Mouse (Mus musculus) hindbrain, embryonic 16.5 days (tissue): ENCODE results near the gene Nup153. TPM values are rescaled to one million over a fixed set of nuclear protein-coding genes. Genes with fewer than 3 reads are reported as not detected.

Source experiments
- ATAC-seq: fragments of 200-750 bp; cut with Nextera tagmentation; 2 replicates; pipeline ENCODE4 v1.8.0; 2017; ENCODE audit warnings: moderate TSS enrichment, moderate library complexity
- H3K27ac ChIP-seq: fragments of 300-500 bp; sonication (generic); 2 replicates; pipeline ENCODE4 v1.5.1; 2014; ENCODE audit warnings: low read depth, mild to moderate bottlenecking, control low read depth, low read length, moderate library complexity
- H3K27me3 ChIP-seq: fragments of 300-500 bp; sonication (generic); replicated peaks from 2 replicates; pipeline ENCODE4 v1.6.1; 2014; ENCODE audit warnings: low read length; ENCODE audit not compliant: control insufficient read depth, insufficient read depth
- H3K36me3 ChIP-seq: fragments of 300-500 bp; sonication (generic); 2 replicates; pipeline ENCODE4 v1.6.1; 2014; ENCODE audit warnings: mild to moderate bottlenecking, low read length, moderate library complexity, mixed read lengths; ENCODE audit not compliant: control insufficient read depth, insufficient read depth
- H3K4me1 ChIP-seq: fragments of 300-500 bp; sonication (generic); 2 replicates; pipeline ENCODE4 v1.6.1; 2014; ENCODE audit warnings: low read depth, low read length; ENCODE audit not compliant: control insufficient read depth, insufficient read depth
- H3K4me2 ChIP-seq: fragments of 300-500 bp; sonication (generic); 2 replicates; pipeline ENCODE4 v1.6.1; 2014; ENCODE audit warnings: mild to moderate bottlenecking, low read length, control low read depth, moderate library complexity
- H3K4me3 ChIP-seq: fragments of 300-500 bp; sonication (generic); 2 replicates; pipeline ENCODE4 v1.5.1; 2014; ENCODE audit warnings: mild to moderate bottlenecking, low read length, control low read depth, moderate library complexity
- H3K9ac ChIP-seq: fragments of 300-500 bp; sonication (generic); 2 replicates; pipeline ENCODE4 v1.6.1; 2014; ENCODE audit warnings: low read depth, mild to moderate bottlenecking, control low read depth, low read length, moderate library complexity
- H3K9me3 ChIP-seq: fragments of 300-500 bp; sonication (generic); 2 replicates; pipeline ENCODE4 v1.6.1; 2014; ENCODE audit warnings: mild to moderate bottlenecking, low read length, moderate library complexity; ENCODE audit not compliant: control insufficient read depth
- WGBS: fragments of 180-500 bp; shearing (Covaris S2); extraction: QIAGEN DNeasy Blood & Tissue Kit; methylation state at CpG from one replicate; pipeline ENCODE4 v1.1.7; 2014; 5-methylcytosine and 5-hydroxymethylcytosine counted together
- polyA plus RNA-seq: library from polyadenylated mRNA; unstranded; fragments of >200 nt; fragmentation: Nextera tagmentation; extraction: Ambion mirVana; gene quantifications from 2 replicates; pipeline ENCODE4 v1.2.1, GENCODE M21; 2015

Gene Nup153
- polyA plus RNA-seq, 1 experiment from 2014 or later = 15.3 TPM

DNA sequence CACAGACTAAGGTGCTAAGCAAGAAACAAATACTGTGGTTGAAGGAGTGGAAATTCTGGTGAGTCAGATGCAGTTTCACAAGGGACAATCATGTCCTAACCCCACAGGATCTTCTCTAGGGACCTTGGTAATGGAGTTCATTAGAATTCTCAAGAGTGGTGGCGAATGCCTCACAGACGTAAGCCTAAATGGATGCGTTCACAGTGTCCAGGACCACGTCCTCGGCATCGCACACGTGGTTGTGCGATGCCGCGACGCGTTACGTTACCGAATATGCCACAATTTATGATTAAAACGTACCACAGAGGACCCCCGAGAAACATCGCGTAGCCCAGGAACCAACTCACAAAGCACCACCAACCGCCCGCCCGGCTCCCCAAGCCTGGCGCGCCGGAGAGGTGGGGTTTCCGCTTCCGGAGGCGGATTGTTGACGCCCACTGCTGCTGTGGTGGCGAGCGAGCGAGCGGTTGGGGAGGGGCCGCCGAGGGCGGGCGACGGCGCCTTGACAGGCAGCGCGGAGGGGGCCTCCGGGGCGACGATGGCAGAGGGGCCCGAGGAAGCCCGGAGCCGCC is 58.6 kb downstream of the Nup153 start, which contains the start of gene Fam8a1:
Gene Fam8a1 (plus strand): TSS at position 475 of the 572 bp plus-strand sequence.
- Histone ChIP-seq H3K4me2 (peak within 1 kb of the TSS; percentile 81), H3K4me3 (peak within 1 kb of the TSS; percentile 82), H3K9ac (peak within 1 kb of the TSS; percentile 95), H3K27ac (peak within 1 kb of the TSS; percentile 87), H3K36me3 (peaks cover 16% of the 10 kb centered on the region), H3K27me3 (0 out of 2 replicates have a peak, but pooled peaks cover 2% of the 10 kb centered on the region), H3K4me1 (peaks cover 9% of the 10 kb centered on the region), H3K9me3 (no peaks in the 10 kb centered on the region)
- ATAC-seq = peak; percentile 97
- WGBS = under 1% methylated on average over 40 of the region's 46 CpGs

- ATAC-seq = peak; percentile 74; the same call in 1 of the 2 replicates
- Histone ChIP-seq H3K9me3 (no peaks in the 10 kb centered on the region), H3K27me3 (peaks cover 2% of the 10 kb centered on the region; the same call in 1 of the 2 replicates), H3K4me3 (no peak overlapping the region), H3K4me2 (no peak overlapping the region), H3K27ac (no peak overlapping the region), H3K36me3 (no peaks in the 10 kb centered on the region), H3K4me1 (no peaks in the 10 kb centered on the region), H3K9ac (no peak overlapping the region)
- WGBS = 30% methylated on average over 4 of the region's 4 CpGs
Measured at GRCm38 (mm10) chr13:46663461-46663964, 64.2 kb downstream of the Nup153 start.

GRCm38 (mm10) chr13:46659211-46659610 is 68.5 kb downstream of the Nup153 start:
- H3K36me3 ChIP-seq = no peaks in the 10 kb centered on the region
- no peak overlapping the region for H3K27ac ChIP-seq
- no peak for ATAC-seq
- H3K4me2 ChIP-seq = no peak overlapping the region
- no peak overlapping the region for H3K9ac ChIP-seq
- H3K4me1 ChIP-seq = no peaks in the 10 kb centered on the region
- no peak overlapping the region for H3K4me3 ChIP-seq
- H3K27me3 ChIP-seq = no peaks in the 10 kb centered on the region; the same call in 1 of the 2 replicates
- WGBS = 91% methylated on average over 5 of the region's 5 CpGs
- no peaks in the 10 kb centered on the region for H3K9me3 ChIP-seq

DNA sequence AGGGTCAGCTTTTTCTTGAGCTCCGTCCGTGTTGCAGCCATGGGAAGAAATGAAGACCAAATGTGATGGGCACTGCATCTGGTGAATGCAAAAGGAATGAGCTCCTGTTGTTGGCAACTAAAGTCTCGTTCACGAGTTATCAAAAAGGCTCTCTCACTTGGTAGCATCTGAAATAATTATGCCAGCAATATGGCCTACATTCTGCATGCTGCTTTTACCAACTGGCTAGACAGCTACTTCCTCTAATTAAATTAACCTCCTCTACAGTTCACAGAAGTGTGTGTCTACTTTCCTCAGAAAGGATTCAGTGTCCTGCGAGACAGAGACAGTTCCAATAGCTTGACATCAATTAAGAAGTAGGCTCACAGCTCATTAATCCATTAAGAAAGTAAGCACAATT is 73.2 kb downstream of the Nup153 start:
- H3K9me3 ChIP-seq = no peaks in the 10 kb centered on the region; the same call in 1 of the 2 replicates
- no peaks in the 10 kb centered on the region for H3K36me3 ChIP-seq
- WGBS = 74% methylated on average over 5 of the region's 5 CpGs
- H3K27ac ChIP-seq = no peak overlapping the region
- H3K4me3 ChIP-seq = no peak overlapping the region
- no peak for ATAC-seq
- H3K27me3 ChIP-seq = no peaks in the 10 kb centered on the region
- H3K9ac ChIP-seq = no peak overlapping the region
- H3K4me2 ChIP-seq = no peak overlapping the region
- no peaks in the 10 kb centered on the region for H3K4me1 ChIP-seq

GRCm38 (mm10) chr13:46653671-46654070 is 74.1 kb downstream of the Nup153 start:
- Histone ChIP-seq H3K9ac (no peak overlapping the region), H3K36me3 (no peaks in the 10 kb centered on the region), H3K4me2 (no peak overlapping the region), H3K27ac (no peak overlapping the region), H3K4me1 (no peaks in the 10 kb centered on the region), H3K27me3 (no peaks in the 10 kb centered on the region), H3K9me3 (no peaks in the 10 kb centered on the region; the same call in 1 of the 2 replicates), H3K4me3 (no peak overlapping the region)
- WGBS = 58% methylated on average over 4 of the region's 4 CpGs
- ATAC-seq = no peak

GRCm38 (mm10) chr13:46652671-46653070 is 75.1 kb downstream of the Nup153 start:
- H3K4me3 ChIP-seq = no peak overlapping the region
- no peaks in the 10 kb centered on the region for H3K27me3 ChIP-seq
- ATAC-seq = no peak
- no peaks in the 10 kb centered on the region for H3K36me3 ChIP-seq
- no peaks in the 10 kb centered on the region; the same call in 1 of the 2 replicates for H3K9me3 ChIP-seq
- no peak overlapping the region for H3K4me2 ChIP-seq
- H3K27ac ChIP-seq = no peak overlapping the region
- no peak overlapping the region for H3K9ac ChIP-seq
- no peaks in the 10 kb centered on the region for H3K4me1 ChIP-seq
- WGBS = 87% methylated on average over 7 of the region's 7 CpGs

- Histone ChIP-seq H3K4me1 (no peaks in the 10 kb centered on the region), H3K4me3 (no peak overlapping the region), H3K4me2 (no peak overlapping the region), H3K27ac (no peak overlapping the region), H3K9ac (no peak overlapping the region), H3K9me3 (no peaks in the 10 kb centered on the region; the same call in 1 of the 2 replicates), H3K36me3 (no peaks in the 10 kb centered on the region), H3K27me3 (no peaks in the 10 kb centered on the region)
- 87% methylated on average over 7 of the region's 7 CpGs for WGBS
- no peak for ATAC-seq
Measured at GRCm38 (mm10) chr13:46651853-46652252, 75.9 kb downstream of the Nup153 start.

DNA sequence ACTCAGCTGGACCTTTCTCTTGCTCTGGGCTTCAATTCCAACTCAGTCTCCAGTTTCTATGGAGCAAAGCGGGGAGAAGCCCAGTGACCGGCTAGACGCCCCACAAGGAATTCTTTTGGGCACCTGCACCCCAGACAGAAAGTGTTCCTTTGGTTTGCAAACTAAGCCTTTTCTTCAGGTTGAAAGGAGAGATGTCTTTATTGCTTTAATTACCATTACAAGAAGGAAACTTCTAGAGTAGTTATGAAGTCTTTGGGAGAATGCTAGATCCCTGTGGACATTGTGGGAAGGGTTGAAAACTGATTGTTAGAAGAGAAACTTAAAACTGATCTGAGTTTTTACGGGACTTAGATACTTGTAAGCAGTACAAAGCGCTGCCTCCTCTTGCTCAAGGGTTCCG is 82.3 kb downstream of the Nup153 start:
- Histone ChIP-seq H3K4me2 (no peak overlapping the region), H3K27ac (no peak overlapping the region), H3K36me3 (no peaks in the 10 kb centered on the region), H3K27me3 (no peaks in the 10 kb centered on the region), H3K9me3 (peaks cover 3% of the 10 kb centered on the region), H3K4me1 (no peaks in the 10 kb centered on the region), H3K4me3 (no peak overlapping the region), H3K9ac (no peak overlapping the region)
- 75% methylated on average over 6 of the region's 6 CpGs for WGBS
- no peak for ATAC-seq

DNA sequence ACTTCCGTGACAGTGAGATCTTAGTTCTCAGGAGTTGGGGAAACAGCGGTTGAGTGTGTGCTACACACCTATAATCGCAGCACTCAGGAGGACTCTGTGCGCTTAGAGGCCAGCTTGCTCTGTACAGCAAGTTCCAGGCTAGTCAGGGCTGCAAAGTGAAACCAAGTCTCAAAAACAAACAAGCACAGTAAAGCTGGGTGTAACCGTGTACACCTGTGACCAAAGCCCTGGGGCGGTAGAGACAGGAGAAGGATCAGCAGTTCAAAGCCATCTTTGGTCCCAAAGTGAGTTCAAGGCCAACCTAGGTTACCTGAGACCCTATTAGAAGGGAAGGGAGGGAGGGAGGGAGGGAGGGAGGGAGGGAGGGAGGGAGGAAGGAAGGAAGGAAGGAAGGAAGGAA is 83.6 kb downstream of the Nup153 start:
- WGBS = 93% methylated on average over 6 of the region's 6 CpGs
- H3K4me3 ChIP-seq = no peak overlapping the region

More for the DNA sequence above, 83.6 kb downstream of the Nup153 start:
- Histone ChIP-seq H3K4me1 (no peaks in the 10 kb centered on the region), H3K9ac (no peak overlapping the region), H3K9me3 (peaks cover 3% of the 10 kb centered on the region), H3K36me3 (no peaks in the 10 kb centered on the region), H3K27me3 (no peaks in the 10 kb centered on the region), H3K27ac (no peak overlapping the region), H3K4me2 (no peak overlapping the region)
- ATAC-seq = no peak
